Mouse (Mus musculus): ENCODE measurements at regions not wholly inside any gene's neighbourhood (a gene's known extent, or its start where the extent isn't known, plus 50 kb on each side); places are given as distances from the start of the nearest gene placed in this dataset.

GRCm38 (mm10) chr13:26554266-26554665 is 215.7 kb downstream of the Hdgfl1 start:
- Histone ChIP-seq H3K27ac (ENCODE audit: low read depth, low read length) (no peak overlapping the region), H3K4me3 (ENCODE audit: low read depth, low read length) (no peak overlapping the region), H3K36me3 (ENCODE audit: insufficient read depth, low read length) (no peaks in the 10 kb centered on the region), H3K9ac (replicated peaks; ENCODE audit: low read length, poor library complexity, severe bottlenecking) (no peak overlapping the region), H3K4me2 (ENCODE audit: low read depth, low read length, poor library complexity, severe bottlenecking) (no peak overlapping the region), H3K27me3 (ENCODE audit: insufficient read depth, low read length) (no peaks in the 10 kb centered on the region), H3K9me3 (ENCODE audit: low read length) (no peaks in the 10 kb centered on the region), H3K4me1 (ENCODE audit: insufficient read depth, low read length) (no peaks in the 10 kb centered on the region)
- no peak for DNase-seq (ENCODE audit: low spot score)
- no peak for ATAC-seq (ENCODE audit: low FRiP score)
- TF ChIP-seq CTCF (IDR thresholded peaks at IDR 0.05) = no peak
- 70% methylated on average over 6 of the region's 6 CpGs for WGBS

DNA sequence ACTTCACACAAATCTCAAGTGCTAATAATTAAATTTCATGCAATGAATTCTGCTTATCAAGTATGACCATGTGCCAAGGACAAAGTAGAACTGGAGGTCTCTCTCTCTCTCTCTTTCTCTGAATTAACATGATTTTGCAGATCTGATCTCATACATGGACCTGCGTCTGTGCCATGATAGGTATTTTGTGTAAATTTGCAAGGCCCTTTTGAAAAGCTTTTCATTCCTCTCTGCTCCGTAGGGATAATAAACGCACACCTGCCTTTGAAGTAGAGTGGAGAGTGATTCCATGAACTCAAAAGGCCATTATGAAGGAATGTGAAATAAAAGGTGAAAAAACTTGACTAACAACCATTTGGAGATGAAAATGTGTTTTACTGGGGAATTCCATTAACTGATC is 217.8 kb downstream of the Hdgfl1 start:
- Histone ChIP-seq H3K9ac (replicated peaks; ENCODE audit: low read length, poor library complexity, severe bottlenecking) (no peak overlapping the region), H3K36me3 (ENCODE audit: insufficient read depth, low read length) (no peaks in the 10 kb centered on the region), H3K27me3 (ENCODE audit: insufficient read depth, low read length) (no peaks in the 10 kb centered on the region), H3K4me1 (ENCODE audit: insufficient read depth, low read length) (no peaks in the 10 kb centered on the region), H3K4me2 (ENCODE audit: low read depth, low read length, poor library complexity, severe bottlenecking) (no peak overlapping the region), H3K27ac (ENCODE audit: low read depth, low read length) (no peak overlapping the region), H3K9me3 (ENCODE audit: low read length) (no peaks in the 10 kb centered on the region), H3K4me3 (ENCODE audit: low read depth, low read length) (no peak overlapping the region)
- 80% methylated on average over 3 of the region's 3 CpGs for WGBS
- no peak for TF ChIP-seq CTCF (IDR thresholded peaks at IDR 0.05)
- DNase-seq (ENCODE audit: low spot score) (no peak), ATAC-seq (ENCODE audit: low FRiP score) (no peak)

DNA sequence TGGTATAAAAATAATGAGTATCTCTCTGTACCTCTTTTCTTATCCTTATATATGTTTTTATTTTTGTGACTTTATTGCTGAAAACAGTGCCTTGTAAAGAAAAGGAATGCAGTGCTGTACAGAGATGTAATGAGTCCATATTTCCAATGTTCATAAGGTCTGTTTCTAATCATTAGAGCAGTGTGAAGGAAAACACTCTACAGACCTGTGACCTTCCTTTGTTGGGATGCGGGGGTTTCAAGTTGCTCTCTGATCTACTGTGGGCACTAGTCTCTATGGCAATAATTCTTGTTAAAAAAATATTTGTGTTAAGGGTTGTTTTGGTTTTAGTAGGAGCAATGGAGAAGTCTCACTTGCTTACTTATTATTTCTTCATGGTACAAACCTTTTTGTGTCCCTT is 231.0 kb downstream of the Hdgfl1 start:
- Histone ChIP-seq H3K27ac (ENCODE audit: low read depth, low read length) (no peak overlapping the region), H3K4me3 (ENCODE audit: low read depth, low read length) (no peak overlapping the region), H3K4me2 (ENCODE audit: low read depth, low read length, poor library complexity, severe bottlenecking) (no peak overlapping the region), H3K4me1 (ENCODE audit: insufficient read depth, low read length) (no peaks in the 10 kb centered on the region), H3K9ac (replicated peaks; ENCODE audit: low read length, poor library complexity, severe bottlenecking) (no peak overlapping the region), H3K9me3 (ENCODE audit: low read length) (no peaks in the 10 kb centered on the region), H3K36me3 (ENCODE audit: insufficient read depth, low read length) (no peaks in the 10 kb centered on the region), H3K27me3 (ENCODE audit: insufficient read depth, low read length) (no peaks in the 10 kb centered on the region)
- WGBS = 81% methylated on average over 1 of the region's 1 CpGs
- ATAC-seq (ENCODE audit: low FRiP score) (no peak), DNase-seq (ENCODE audit: low spot score) (no peak)
- no peak for TF ChIP-seq CTCF (IDR thresholded peaks at IDR 0.05)

GRCm38 (mm10) chr13:26536575-26536974 is 233.4 kb downstream of the Hdgfl1 start:
- TF ChIP-seq CTCF (IDR thresholded peaks at IDR 0.05) = no peak
- Histone ChIP-seq H3K4me2 (ENCODE audit: low read depth, low read length, poor library complexity, severe bottlenecking) (no peak overlapping the region), H3K9ac (replicated peaks; ENCODE audit: low read length, poor library complexity, severe bottlenecking) (no peak overlapping the region), H3K4me3 (ENCODE audit: low read depth, low read length) (no peak overlapping the region), H3K36me3 (ENCODE audit: insufficient read depth, low read length) (no peaks in the 10 kb centered on the region), H3K4me1 (ENCODE audit: insufficient read depth, low read length) (no peaks in the 10 kb centered on the region), H3K27ac (ENCODE audit: low read depth, low read length) (no peak overlapping the region), H3K27me3 (ENCODE audit: insufficient read depth, low read length) (no peaks in the 10 kb centered on the region), H3K9me3 (ENCODE audit: low read length) (no peaks in the 10 kb centered on the region)
- 51% methylated on average over 2 of the region's 2 CpGs for WGBS
- no peak for DNase-seq (ENCODE audit: low spot score)
- no peak for ATAC-seq (ENCODE audit: low FRiP score)

- no peak overlapping the region for H3K9ac ChIP-seq (replicated peaks; ENCODE audit: low read length, poor library complexity, severe bottlenecking)
- TF ChIP-seq CTCF (IDR thresholded peaks at IDR 0.05) = no peak
- H3K27ac ChIP-seq (ENCODE audit: low read depth, low read length) = no peak overlapping the region
- no peaks in the 10 kb centered on the region for H3K9me3 ChIP-seq (ENCODE audit: low read length)
- ATAC-seq (ENCODE audit: low FRiP score) (no peak), DNase-seq (ENCODE audit: low spot score) (no peak)
- no peaks in the 10 kb centered on the region for H3K36me3 ChIP-seq (ENCODE audit: insufficient read depth, low read length)
- no peaks in the 10 kb centered on the region for H3K27me3 ChIP-seq (ENCODE audit: insufficient read depth, low read length)
- H3K4me3 ChIP-seq (ENCODE audit: low read depth, low read length) = no peak overlapping the region
- no peaks in the 10 kb centered on the region for H3K4me1 ChIP-seq (ENCODE audit: insufficient read depth, low read length)
- no peak overlapping the region for H3K4me2 ChIP-seq (ENCODE audit: low read depth, low read length, poor library complexity, severe bottlenecking)
Observed at GRCm38 (mm10) chr13:26532761-26533160, 237.2 kb downstream of the Hdgfl1 start.

GRCm38 (mm10) chr13:26519054-26519453 is 250.9 kb downstream of the Hdgfl1 start:
- DNase-seq (ENCODE audit: low spot score) (peak; percentile 44), ATAC-seq (ENCODE audit: low FRiP score) (no peak)
- no peak for TF ChIP-seq CTCF (IDR thresholded peaks at IDR 0.05)

More at GRCm38 (mm10) chr13:26519054-26519453, 250.9 kb downstream of the Hdgfl1 start:
- 31% methylated on average over 1 of the region's 1 CpGs for WGBS
- no peaks in the 10 kb centered on the region for H3K9me3 ChIP-seq (ENCODE audit: low read length)
- H3K4me2 ChIP-seq (ENCODE audit: low read depth, low read length, poor library complexity, severe bottlenecking) = no peak overlapping the region
- H3K4me3 ChIP-seq (ENCODE audit: low read depth, low read length) = no peak overlapping the region
- 0 out of 2 replicates have a peak, but pooled peaks cover 2% of the 10 kb centered on the region for H3K4me1 ChIP-seq (ENCODE audit: insufficient read depth, low read length)
- no peak overlapping the region for H3K27ac ChIP-seq (ENCODE audit: low read depth, low read length)
- no peak overlapping the region for H3K9ac ChIP-seq (replicated peaks; ENCODE audit: low read length, poor library complexity, severe bottlenecking)
- no peaks in the 10 kb centered on the region for H3K27me3 ChIP-seq (ENCODE audit: insufficient read depth, low read length)
- no peaks in the 10 kb centered on the region for H3K36me3 ChIP-seq (ENCODE audit: insufficient read depth, low read length)

Data from midbrain, postnatal 0 days (tissue).